Mouse (Mus musculus): ENCODE data around the gene Smarcc2. TPM values are rescaled to one million over a fixed set of nuclear protein-coding genes. Genes with fewer than 3 reads are reported as not detected.
"Not testable (repeated sequence)": the region's sequence is repeated elsewhere in the genome, so short reads cannot be mapped to it uniquely, and the experiment has no call there.

Smarcc2 gene
- polyA plus RNA-seq, 1 experiment = 117 TPM

DNA sequence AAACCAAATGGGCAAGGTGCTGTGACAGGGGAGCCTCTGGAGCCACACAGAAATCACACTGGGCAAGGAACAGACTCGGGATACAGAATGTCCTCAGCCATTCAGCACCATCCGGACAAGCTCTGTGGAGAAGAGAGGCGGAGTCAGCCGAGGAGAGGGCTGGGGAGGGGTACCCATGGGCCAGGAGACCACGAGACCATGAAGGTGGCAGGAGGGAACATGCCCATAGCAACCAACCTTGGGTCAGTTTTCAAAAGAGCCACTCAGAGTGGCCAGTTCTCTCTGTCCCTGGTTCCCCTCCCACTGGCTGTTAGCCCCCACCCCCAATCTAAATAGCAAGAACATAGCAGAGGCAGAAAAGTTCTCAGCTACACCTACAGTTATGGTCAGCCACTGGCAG is 31.9 kb downstream of the Smarcc2 start:
- H3K4me3 ChIP-seq (ENCODE audit: insufficient read depth, low read length) = peak overlapping the region; percentile 97
- H3K4me1 ChIP-seq (ENCODE audit: control insufficient read depth, insufficient read depth, low read length) = peaks cover 8% of the 10 kb centered on the region; the same call in 1 of the 2 replicates
- TF ChIP-seq CTCF (IDR thresholded peaks at IDR 0.05; ENCODE audit: borderline replicate concordance, insufficient read depth, low read length) = no peak
- no peak for TF ChIP-seq POLR2A (IDR thresholded peaks at IDR 0.05; ENCODE audit: low read depth, low read length)
- peak overlapping the region; percentile 94 for H3K27ac ChIP-seq (ENCODE audit: insufficient read depth, low read length)

DNA sequence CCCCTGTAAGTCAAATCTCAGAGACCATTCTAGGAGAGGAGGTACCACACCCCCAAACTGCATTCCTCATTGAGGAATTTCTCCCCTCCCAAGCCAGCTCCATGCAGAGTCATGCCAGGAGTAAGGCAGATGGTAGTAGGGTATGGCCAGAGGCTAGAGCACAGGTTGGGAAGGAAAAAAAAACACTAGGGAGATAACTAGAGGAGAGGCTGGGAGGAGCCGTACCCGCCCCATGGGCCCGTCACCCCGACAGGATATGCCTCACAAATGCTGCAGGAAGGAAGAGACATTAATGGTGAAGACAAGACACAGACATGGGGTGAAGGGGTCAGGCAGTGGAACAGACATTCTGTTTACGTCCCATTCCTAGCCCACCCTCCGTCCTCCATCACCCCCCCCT is 32.4 kb downstream of the Smarcc2 start:
- peak overlapping the region; percentile 94 for H3K27ac ChIP-seq (ENCODE audit: insufficient read depth, low read length)
- H3K4me1 ChIP-seq (ENCODE audit: control insufficient read depth, insufficient read depth, low read length) = peaks cover 8% of the 10 kb centered on the region; the same call in 1 of the 2 replicates
- peak; percentile 40; the same call in 1 of the 2 replicates for TF ChIP-seq POLR2A (IDR thresholded peaks at IDR 0.05; ENCODE audit: low read depth, low read length)
- TF ChIP-seq CTCF (IDR thresholded peaks at IDR 0.05; ENCODE audit: borderline replicate concordance, insufficient read depth, low read length) = no peak
- peak overlapping the region; percentile 97 for H3K4me3 ChIP-seq (ENCODE audit: insufficient read depth, low read length)

DNA sequence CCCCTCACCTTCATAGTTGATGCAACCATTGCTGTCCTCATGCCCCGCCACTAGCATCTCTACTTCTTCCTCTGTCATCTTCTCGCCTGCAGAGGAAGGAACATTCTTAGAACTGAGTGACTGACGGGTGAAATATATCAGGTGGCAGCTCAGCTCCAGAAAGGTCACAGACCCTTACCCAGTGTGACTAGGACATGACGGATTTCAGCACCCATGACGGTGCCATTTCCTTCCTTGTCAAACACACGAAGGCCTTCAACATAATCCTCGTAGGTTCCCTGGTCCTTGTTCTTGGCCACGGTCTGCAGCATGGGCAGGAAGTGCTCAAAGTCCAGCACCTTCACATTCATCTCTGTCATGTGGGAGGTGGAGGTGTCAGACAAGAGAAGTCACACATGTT is 33.0 kb downstream of the Smarcc2 start:
- H3K4me1 ChIP-seq (ENCODE audit: control insufficient read depth, insufficient read depth, low read length) = not testable (repeated sequence)
- Histone ChIP-seq H3K27ac (ENCODE audit: insufficient read depth, low read length) (peak overlapping the region; percentile 94), H3K4me3 (ENCODE audit: insufficient read depth, low read length) (peak overlapping the region; percentile 97)

DNA sequence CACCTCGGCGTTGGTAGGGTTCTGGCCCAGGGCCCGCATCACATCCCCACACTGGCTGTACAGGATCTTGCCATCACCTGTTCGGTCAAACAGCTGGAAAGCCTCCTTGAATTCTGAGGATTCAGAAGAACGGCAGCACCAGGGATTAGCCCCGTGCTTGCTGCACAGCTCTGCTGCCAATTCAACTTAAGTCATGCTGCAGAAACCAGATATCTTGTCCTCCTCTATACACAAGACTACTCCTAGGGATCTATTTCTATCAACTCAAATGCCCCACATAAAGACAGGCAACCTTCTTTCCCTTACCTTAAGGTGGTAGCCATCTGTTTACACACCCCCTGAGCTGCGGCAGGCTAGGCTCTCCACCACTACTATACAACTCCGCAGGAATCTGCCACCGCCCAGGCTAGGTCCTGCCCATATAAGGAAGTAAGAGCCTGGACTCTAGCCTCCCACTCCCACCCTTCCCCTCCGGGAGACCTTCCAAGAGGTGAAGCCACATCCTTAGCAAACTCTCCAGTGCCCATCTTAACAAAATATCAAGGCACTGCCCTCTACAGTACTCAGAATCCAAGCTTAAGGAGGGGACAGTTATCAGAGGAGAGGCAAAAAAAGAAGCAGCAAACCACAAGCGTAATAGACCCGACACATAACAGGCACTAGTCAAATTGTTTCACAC is 33.7 kb downstream of the Smarcc2 start:
- Histone ChIP-seq H3K27ac (ENCODE audit: insufficient read depth, low read length) (peak overlapping the region; percentile 94), H3K4me1 (ENCODE audit: control insufficient read depth, insufficient read depth, low read length) (peaks cover 8% of the 10 kb centered on the region; the same call in 1 of the 2 replicates), H3K4me3 (ENCODE audit: insufficient read depth, low read length) (peak overlapping the region; percentile 97)
- TF ChIP-seq CTCF (IDR thresholded peaks at IDR 0.05; ENCODE audit: borderline replicate concordance, insufficient read depth, low read length) = no peak
- peak; percentile 55; the same call in 1 of the 2 replicates for TF ChIP-seq POLR2A (IDR thresholded peaks at IDR 0.05; ENCODE audit: low read depth, low read length)

DNA sequence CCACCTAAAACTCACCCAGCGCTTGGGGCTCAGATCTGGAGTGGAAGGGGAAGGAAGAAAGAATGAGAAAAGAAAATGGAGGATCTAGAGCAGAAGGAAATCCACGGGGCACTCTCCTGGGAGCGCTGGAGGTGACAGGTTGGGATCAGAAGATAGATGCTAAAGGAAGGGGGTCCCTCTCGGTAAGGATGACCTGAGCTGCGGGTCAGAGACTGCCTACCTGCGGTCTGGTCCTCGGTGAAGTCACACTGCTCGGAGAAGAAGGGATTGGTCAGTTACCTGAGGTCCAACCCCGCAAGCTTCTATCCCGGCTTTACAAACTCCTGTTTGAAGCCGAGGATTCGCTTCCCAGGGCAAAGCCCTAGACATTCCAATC is 34.3 kb downstream of the Smarcc2 start:
- Histone ChIP-seq H3K4me1 (ENCODE audit: control insufficient read depth, insufficient read depth, low read length) (peaks cover 8% of the 10 kb centered on the region; the same call in 1 of the 2 replicates), H3K27ac (ENCODE audit: insufficient read depth, low read length) (peak overlapping the region; percentile 94), H3K4me3 (ENCODE audit: insufficient read depth, low read length) (peak overlapping the region; percentile 97)
- TF ChIP-seq CTCF (IDR thresholded peaks at IDR 0.05; ENCODE audit: borderline replicate concordance, insufficient read depth, low read length) = no peak
- no peak for TF ChIP-seq POLR2A (IDR thresholded peaks at IDR 0.05; ENCODE audit: low read depth, low read length)

DNA sequence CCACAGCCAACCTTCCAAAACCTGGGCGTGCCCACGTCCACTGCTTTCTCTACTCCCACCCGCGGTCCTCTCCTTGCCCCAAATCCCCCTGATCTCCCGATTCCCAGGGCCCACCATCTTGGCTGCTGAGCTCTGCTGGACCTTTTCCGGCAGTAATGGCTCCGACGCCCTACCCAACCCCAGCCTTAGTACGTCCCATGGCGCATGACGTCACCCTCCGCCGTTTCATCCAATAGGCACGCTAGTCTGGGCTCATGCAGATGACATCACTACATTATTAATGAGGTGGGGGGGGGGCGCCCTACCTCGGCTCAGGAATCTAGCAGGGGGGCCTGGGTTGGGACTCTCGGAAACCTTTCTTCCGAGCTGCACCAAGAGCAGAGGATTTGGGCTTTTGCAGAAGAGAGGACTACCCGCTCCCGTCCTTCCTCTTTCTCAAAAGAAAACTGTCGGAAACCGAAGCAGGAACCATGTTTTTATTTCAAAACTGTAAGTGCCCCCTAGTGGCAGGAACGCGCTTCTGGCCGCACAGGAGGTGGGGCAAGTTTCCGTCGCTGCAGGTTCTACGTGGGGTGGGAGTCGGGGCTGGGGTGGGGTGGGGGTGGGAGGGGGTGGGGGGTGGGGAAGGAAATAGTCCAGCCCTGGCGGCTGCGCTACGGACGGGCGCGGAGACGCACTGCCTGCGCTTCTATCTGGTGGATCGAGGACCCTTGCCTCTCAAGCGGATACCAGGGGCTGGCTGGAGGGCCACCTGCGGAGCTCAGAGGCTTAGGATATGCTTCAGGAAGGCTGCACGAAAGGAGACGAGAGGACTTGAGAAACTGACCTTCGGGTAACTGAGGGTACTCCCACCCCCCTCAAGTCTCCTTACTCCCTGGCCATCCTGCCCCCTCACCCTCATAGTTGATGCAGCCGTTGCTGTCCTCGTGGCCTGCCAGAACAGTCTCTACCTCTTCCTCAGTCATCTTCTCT is 34.9 kb downstream of the Smarcc2 start, which contains the start of gene Myl6:
TSS of gene Myl6 (minus strand) at position 451 of the 972 bp plus-strand sequence.
- H3K4me3 ChIP-seq (ENCODE audit: insufficient read depth, low read length) = peak within 1 kb of the TSS; percentile 97
- 0 out of 2 replicates have a peak, but pooled peaks have one; percentile 31 for TF ChIP-seq CTCF (IDR thresholded peaks at IDR 0.05; ENCODE audit: borderline replicate concordance, insufficient read depth, low read length)
- peak; percentile 98 for TF ChIP-seq POLR2A (IDR thresholded peaks at IDR 0.05; ENCODE audit: low read depth, low read length)
- peak within 1 kb of the TSS; percentile 96 for H3K27ac ChIP-seq (ENCODE audit: insufficient read depth, low read length)
- H3K4me1 ChIP-seq (ENCODE audit: control insufficient read depth, insufficient read depth, low read length) = peaks cover 8% of the 10 kb centered on the region; the same call in 1 of the 2 replicates

DNA sequence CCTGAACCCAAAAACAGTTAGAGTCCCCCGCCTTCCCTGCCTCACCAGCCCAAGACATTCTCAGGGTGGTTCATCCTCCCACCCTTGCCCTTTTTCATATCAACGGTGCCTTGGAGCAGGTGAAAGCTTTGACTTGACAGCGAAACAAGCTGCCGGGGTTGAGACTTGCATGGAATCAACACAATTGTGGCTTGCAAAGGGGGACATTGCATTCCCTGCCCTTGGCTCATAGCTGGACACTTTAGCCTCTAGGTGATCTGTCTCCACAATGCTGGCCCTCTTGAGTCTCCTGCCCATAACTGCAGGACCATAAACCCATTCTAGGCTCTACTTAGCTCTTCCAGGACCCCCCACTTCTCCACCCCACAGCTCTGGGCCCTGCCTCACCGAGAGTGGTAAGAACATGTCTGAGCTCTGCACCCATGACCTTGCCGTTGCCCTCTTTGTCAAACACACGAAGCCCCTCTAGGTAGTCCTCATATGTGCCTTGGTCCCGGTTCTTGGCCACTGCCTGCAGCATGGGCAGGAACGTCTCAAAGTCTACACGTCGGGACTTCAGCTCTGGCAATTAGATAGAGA is 35.7 kb downstream of the Smarcc2 start:
- peak; percentile 18; the same call in 1 of the 2 replicates for TF ChIP-seq POLR2A (IDR thresholded peaks at IDR 0.05; ENCODE audit: low read depth, low read length)
- TF ChIP-seq CTCF (IDR thresholded peaks at IDR 0.05; ENCODE audit: borderline replicate concordance, insufficient read depth, low read length) = no peak
- Histone ChIP-seq H3K4me3 (ENCODE audit: insufficient read depth, low read length) (peak overlapping the region; percentile 85), H3K27ac (ENCODE audit: insufficient read depth, low read length) (peak overlapping the region; percentile 84), H3K4me1 (ENCODE audit: control insufficient read depth, insufficient read depth, low read length) (0 out of 2 replicates have a peak, but pooled peaks cover 5% of the 10 kb centered on the region)

DNA sequence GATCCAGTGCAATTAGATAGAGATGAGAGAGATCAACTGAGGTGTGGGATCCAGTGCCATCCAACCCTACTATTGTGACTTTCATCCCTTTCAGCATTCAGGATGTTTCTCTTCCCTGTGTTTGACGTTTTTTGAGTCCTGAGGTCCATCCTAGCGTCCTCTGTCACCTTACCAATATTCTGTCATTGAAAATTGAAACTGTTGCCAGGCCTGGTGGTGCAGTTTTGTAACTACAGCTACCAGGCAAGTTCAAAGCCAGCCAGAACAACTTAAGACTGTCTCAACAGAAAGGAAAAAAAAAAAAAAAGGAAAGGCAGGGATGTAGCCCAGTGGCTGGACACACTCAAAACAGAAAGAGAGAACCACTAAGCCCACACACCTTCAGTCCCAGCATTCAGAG is 36.2 kb downstream of the Smarcc2 start:
- Histone ChIP-seq H3K4me1 (ENCODE audit: control insufficient read depth, insufficient read depth, low read length) (0 out of 2 replicates have a peak, but pooled peaks cover 5% of the 10 kb centered on the region), H3K27ac (ENCODE audit: insufficient read depth, low read length) (no peak overlapping the region), H3K4me3 (ENCODE audit: insufficient read depth, low read length) (peak overlapping the region; percentile 85)
- no peak for TF ChIP-seq POLR2A (IDR thresholded peaks at IDR 0.05; ENCODE audit: low read depth, low read length)
- TF ChIP-seq CTCF (IDR thresholded peaks at IDR 0.05; ENCODE audit: borderline replicate concordance, insufficient read depth, low read length) = no peak

DNA sequence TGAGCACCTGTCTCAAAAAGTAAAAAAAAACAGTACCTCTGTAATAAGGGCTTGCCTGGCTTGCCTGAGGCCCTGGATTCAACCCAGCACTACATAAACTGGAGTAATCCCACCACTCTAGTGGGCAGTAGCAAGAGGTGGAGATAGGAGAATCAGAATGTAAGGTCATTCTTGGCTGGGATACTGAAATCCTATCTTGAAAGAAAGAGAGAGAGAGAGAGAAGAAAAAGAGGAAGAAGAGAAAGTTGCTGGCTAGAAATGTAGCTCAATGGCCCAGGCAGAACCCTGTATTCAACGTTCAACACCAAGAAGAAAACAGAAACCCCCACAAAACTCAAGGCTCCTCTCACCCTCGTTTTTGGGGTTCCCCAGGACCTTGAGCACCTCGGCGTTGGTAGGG is 36.9 kb downstream of the Smarcc2 start:
- no peak overlapping the region for H3K27ac ChIP-seq (ENCODE audit: insufficient read depth, low read length)
- 0 out of 2 replicates have a peak, but pooled peaks cover 5% of the 10 kb centered on the region for H3K4me1 ChIP-seq (ENCODE audit: control insufficient read depth, insufficient read depth, low read length)
- TF ChIP-seq CTCF (IDR thresholded peaks at IDR 0.05; ENCODE audit: borderline replicate concordance, insufficient read depth, low read length) (no peak), POLR2A (IDR thresholded peaks at IDR 0.05; ENCODE audit: low read depth, low read length) (no peak)
- H3K4me3 ChIP-seq (ENCODE audit: insufficient read depth, low read length) = no peak overlapping the region
